Mouse (Mus musculus) small intestine, adult 2 months (tissue): ENCODE measurements around the gene Gh.

Experiments used
- CTCF ChIP-seq: fragments of 200-500 bp; IDR thresholded peaks from 2 replicates; pipeline ENCODE4 v1.5.1; 2012; ENCODE audit warnings: low read depth, mild to moderate bottlenecking, control low read depth, inconsistent platforms, low read length, moderate library complexity, mixed read lengths; ENCODE audit not compliant: insufficient replicate concordance, insufficient read length; ENCODE audit errors: extremely low read depth
- POLR2A ChIP-seq: fragments of 200-500 bp; IDR thresholded peaks from 2 replicates; pipeline ENCODE4 v1.6.1; 2012; ENCODE audit warnings: low read depth, mild to moderate bottlenecking, control low read depth, inconsistent platforms, low read length, moderate library complexity

DNA sequence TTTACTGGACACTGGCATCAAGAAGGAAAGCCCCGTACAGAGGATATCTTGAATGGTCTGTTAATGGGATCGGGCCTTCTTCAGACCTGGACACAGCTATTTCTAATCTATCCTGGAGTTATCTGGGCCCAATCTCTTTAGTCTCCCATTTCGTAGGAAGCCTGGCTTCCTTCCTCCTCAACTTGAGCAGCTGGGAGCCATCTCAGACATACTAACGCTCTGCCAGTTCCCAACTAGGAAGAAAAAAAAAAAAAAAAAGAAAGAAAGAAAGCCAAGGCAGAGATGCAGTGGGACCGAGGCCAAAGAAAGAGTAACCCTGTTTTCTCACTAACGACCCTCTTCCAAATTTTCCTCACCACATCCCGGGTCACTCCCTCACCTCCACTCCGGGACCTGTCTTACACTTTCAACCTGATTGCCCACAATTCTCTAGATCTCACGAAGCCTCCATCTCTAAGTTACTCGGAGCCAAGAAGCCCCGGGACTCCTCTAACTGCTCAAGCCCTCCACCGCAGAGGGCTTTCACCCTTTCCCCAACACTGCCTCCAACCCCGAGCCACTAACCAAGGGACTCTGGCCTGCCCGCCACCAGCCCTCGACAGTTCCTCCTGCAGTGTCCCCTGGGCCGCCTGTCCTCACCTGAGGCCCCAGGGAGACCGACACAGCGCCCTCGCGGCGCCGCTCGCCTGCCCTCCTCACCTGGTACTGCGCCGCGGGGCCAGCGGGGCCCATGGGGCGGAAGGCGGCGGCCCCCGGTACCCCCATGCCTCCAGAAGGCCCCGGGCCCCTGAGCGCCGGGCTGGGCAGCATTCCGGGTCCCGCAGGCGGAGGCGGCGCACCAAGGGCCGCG is 29.6 kb downstream of the Gh start:
- no peak for TF ChIP-seq POLR2A
- no peak for TF ChIP-seq CTCF
